Mouse (Mus musculus): ENCODE results near the gene C1qbp. TPM values are rescaled to one million over a fixed set of nuclear protein-coding genes. Genes with fewer than 3 reads are reported as not detected.

Gene C1qbp
- polyA plus RNA-seq, 1 experiment = 165 TPM

DNA sequence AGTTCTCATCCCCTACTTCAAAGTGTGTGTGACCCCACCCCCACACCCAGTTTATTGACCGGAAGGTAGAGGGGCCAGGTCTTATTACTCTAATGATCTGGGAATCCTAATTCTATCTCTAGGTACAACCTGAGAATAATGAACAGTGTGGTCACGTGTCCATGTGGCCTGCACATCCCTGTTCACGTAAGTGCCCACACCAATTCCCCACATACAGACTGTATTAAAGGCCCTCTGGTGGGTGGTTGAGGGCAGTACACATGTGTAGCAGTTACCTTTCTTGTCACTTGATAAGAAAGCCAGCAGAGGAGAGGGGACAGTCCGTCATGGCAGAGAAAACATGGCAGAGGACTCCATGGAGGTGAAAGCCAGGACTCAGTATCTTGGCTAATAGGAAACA, 8.9 kb downstream of the C1qbp start:
- H3K4me1 ChIP-seq (ENCODE audit: control insufficient read depth, insufficient read depth, insufficient read length, low read length) = peaks cover 5% of the 10 kb centered on the region
- 78% methylated on average over 4 of the region's 4 CpGs for WGBS
- no peak overlapping the region for H3K4me3 ChIP-seq (ENCODE audit: low read depth, low read length)
- no peak overlapping the region for H3K27ac ChIP-seq (ENCODE audit: insufficient read depth, low read depth, low read length)
- peaks cover 29% of the 10 kb centered on the region for H3K36me3 ChIP-seq (ENCODE audit: control insufficient read depth, insufficient read depth, low read length)
- H3K27me3 ChIP-seq (ENCODE audit: control insufficient read depth, insufficient read depth, low read length) = no peaks in the 10 kb centered on the region
- TF ChIP-seq POLR2A (IDR thresholded peaks at IDR 0.05; ENCODE audit: low read depth, low read length) (no peak), CTCF (IDR thresholded peaks at IDR 0.05; ENCODE audit: extremely low read depth, insufficient read length, insufficient replicate concordance, low read depth, low read length) (peak; percentile 31; the same call in 1 of the 2 replicates)

DNA sequence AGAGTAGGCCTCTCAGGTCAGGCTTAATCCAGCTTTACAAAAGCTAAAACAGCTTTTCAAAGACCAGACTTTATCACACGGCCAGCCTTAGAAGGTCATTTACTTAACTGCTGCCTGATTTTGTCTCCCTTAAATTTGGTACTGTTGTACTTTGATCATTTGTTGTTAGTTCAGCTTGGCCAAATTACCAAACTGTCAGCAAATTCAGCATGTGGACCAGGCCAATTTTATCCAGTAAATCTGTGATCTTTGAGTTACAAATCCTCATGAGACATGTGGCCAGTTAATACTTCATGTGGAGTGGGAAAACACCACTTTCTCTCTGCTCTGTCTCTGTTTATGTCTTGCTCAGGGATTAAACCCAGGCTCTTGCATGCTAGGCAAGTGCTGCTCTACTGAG, 10.2 kb downstream of the C1qbp start:
- Histone ChIP-seq H3K4me3 (ENCODE audit: low read depth, low read length) (no peak overlapping the region), H3K27me3 (ENCODE audit: control insufficient read depth, insufficient read depth, low read length) (no peaks in the 10 kb centered on the region), H3K36me3 (ENCODE audit: control insufficient read depth, insufficient read depth, low read length) (peaks cover 20% of the 10 kb centered on the region), H3K27ac (ENCODE audit: insufficient read depth, low read depth, low read length) (no peak overlapping the region), H3K4me1 (ENCODE audit: control insufficient read depth, insufficient read depth, insufficient read length, low read length) (peaks cover 7% of the 10 kb centered on the region)
- TF ChIP-seq CTCF (IDR thresholded peaks at IDR 0.05; ENCODE audit: extremely low read depth, insufficient read length, insufficient replicate concordance, low read depth, low read length) = no peak
- no peak for TF ChIP-seq POLR2A (IDR thresholded peaks at IDR 0.05; ENCODE audit: low read depth, low read length)
- 72% methylated on average over 1 of the region's 1 CpGs for WGBS

DNA sequence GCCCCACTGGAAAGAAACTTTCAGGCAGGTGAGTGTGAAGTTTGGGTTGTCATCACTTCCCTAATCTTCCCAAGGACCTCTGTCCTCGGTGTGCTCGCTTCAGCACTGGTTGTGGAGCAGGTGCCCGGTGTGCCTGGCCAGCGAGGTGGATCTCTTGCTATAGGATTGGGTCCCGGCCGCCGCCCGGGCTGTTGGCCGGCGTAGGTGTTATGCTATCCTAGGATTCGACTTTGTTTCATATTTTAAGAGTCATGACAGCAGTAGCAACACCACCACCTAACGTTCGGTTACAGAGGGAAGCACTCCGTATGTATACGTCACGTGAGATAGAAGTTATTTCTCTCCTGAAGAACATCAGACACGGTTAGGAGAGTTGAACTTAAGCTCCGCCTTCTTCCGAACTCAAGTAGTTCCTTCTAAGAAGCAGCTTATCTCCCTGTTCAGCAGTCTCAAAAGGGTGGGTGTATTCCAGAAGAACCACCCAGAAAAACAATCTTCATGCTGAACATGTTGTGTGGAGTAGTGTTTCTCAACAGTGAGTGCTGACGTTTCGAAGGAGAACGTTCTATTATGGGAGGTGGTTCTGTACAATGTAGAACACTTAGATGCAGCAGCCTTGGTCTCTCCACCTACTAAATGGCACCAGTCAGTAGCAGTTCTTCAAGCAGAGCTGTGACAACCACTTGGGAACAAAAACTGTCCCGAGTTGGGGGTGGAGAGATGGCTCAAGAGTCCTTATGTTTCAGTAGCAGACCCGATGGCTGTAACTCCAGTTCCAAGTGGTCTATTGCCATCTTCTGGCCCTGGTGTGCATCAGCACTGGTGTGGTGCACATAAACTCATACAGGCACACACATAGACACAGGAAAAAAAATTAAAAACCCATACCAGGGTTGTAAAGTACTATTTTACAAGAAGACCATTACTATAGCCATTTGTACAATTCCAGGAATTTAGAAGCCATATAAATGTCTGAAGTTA, 12.0 kb downstream of the C1qbp start:
- Histone ChIP-seq H3K4me3 (ENCODE audit: low read depth, low read length) (peak overlapping the region; percentile 96), H3K4me1 (ENCODE audit: control insufficient read depth, insufficient read depth, insufficient read length, low read length) (peaks cover 7% of the 10 kb centered on the region), H3K27ac (ENCODE audit: insufficient read depth, low read depth, low read length) (peak overlapping the region; percentile 90), H3K36me3 (ENCODE audit: control insufficient read depth, insufficient read depth, low read length) (peaks cover 11% of the 10 kb centered on the region), H3K27me3 (ENCODE audit: control insufficient read depth, insufficient read depth, low read length) (no peaks in the 10 kb centered on the region)
- WGBS = 12% methylated on average over 24 of the region's 24 CpGs
- TF ChIP-seq POLR2A (IDR thresholded peaks at IDR 0.05; ENCODE audit: low read depth, low read length) (no peak), CTCF (IDR thresholded peaks at IDR 0.05; ENCODE audit: extremely low read depth, insufficient read length, insufficient replicate concordance, low read depth, low read length) (0 out of 2 replicates have a peak, but pooled peaks have one; percentile 12)

DNA sequence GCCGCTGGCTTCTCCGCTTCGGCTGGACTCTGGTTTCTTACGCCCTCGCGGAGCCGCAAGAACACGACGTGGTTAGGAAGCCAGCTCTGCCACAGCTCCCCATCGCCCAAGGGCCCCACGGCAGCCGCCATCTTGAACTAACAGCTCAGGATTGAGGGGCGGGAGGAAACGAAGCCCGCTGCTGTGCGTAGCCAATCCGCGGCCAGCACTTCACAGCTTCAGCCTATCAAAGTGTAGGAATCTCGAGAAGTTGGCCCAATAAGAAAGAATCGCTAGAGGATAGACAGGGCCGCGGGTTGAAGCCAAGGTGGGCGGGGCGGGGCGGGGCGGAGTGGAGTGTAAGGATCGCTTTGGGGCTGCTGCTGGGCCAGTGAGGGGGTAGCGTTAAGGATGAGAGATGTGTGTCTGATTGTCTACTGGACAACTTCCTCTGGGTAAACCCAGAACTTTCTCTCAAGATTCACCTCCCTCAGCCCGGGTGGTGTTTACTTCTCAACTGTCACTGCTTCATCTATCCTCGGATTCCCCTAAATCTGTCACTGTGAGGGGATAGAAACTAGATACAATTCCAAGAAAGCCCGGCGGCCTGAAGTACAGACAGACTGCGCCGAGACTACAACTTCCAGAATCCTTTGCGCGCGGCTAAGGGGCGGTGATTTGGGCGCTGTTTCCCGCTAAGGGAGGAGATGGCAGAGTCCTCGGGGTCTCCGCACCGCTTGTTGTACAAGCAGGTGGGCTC, 12.8 kb downstream of the C1qbp start, which contains the start of the genes Nup88 and Rpain:
Gene Nup88, minus strand, starts transcription at position 153 of the 739 bp plus-strand sequence.
Gene Rpain, plus strand, starts transcription at position 393 of the 739 bp plus-strand sequence.
- peaks cover 16% of the 10 kb centered on the region for H3K36me3 ChIP-seq (ENCODE audit: control insufficient read depth, insufficient read depth, low read length)
- no peak for TF ChIP-seq CTCF (IDR thresholded peaks at IDR 0.05; ENCODE audit: extremely low read depth, insufficient read length, insufficient replicate concordance, low read depth, low read length)
- peak; percentile 90 for TF ChIP-seq POLR2A (IDR thresholded peaks at IDR 0.05; ENCODE audit: low read depth, low read length)
- WGBS = under 1% methylated on average over 43 of the region's 43 CpGs
- H3K4me1 ChIP-seq (ENCODE audit: control insufficient read depth, insufficient read depth, insufficient read length, low read length) = peaks cover 7% of the 10 kb centered on the region
- H3K4me3 ChIP-seq (ENCODE audit: low read depth, low read length) = peak within 1 kb of the TSS; percentile 96
- H3K27me3 ChIP-seq (ENCODE audit: control insufficient read depth, insufficient read depth, low read length) = no peaks in the 10 kb centered on the region
- peak within 1 kb of the TSS; percentile 90 for H3K27ac ChIP-seq (ENCODE audit: insufficient read depth, low read depth, low read length)

DNA sequence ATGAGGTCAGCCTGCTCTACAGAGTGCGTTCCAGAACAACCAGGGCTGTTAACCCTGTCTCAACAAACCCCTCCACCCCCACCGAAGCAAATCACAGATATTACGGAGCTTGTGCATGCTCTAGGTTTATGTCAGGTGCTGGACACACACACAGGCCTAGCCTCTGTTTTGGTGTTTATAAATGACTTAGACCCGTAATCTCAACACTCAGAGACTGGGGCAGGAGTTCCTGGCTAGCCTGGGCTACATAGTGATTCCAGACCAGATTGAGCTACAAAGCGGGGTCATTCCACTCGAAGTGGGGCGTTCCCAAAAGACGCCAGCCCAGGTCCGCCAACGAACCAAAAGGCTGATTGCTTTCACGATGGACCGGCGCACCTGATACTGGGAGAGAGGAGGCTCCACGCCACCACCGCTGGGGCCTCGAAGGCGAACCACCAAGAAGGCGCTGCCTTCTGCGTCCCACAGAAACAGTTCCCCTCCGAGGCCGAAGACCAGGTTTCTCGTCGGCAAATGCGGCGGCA, 13.5 kb downstream of the C1qbp start:
- H3K27ac ChIP-seq (ENCODE audit: insufficient read depth, low read depth, low read length) = peak overlapping the region; percentile 76
- H3K36me3 ChIP-seq (ENCODE audit: control insufficient read depth, insufficient read depth, low read length) = peaks cover 22% of the 10 kb centered on the region
- H3K4me3 ChIP-seq (ENCODE audit: low read depth, low read length) = peak overlapping the region; percentile 85
- TF ChIP-seq CTCF (IDR thresholded peaks at IDR 0.05; ENCODE audit: extremely low read depth, insufficient read length, insufficient replicate concordance, low read depth, low read length) (no peak), POLR2A (IDR thresholded peaks at IDR 0.05; ENCODE audit: low read depth, low read length) (no peak)
- WGBS = under 1% methylated on average over 25 of the region's 25 CpGs
- H3K4me1 ChIP-seq (ENCODE audit: control insufficient read depth, insufficient read depth, insufficient read length, low read length) = peaks cover 7% of the 10 kb centered on the region
- no peaks in the 10 kb centered on the region for H3K27me3 ChIP-seq (ENCODE audit: control insufficient read depth, insufficient read depth, low read length)

DNA sequence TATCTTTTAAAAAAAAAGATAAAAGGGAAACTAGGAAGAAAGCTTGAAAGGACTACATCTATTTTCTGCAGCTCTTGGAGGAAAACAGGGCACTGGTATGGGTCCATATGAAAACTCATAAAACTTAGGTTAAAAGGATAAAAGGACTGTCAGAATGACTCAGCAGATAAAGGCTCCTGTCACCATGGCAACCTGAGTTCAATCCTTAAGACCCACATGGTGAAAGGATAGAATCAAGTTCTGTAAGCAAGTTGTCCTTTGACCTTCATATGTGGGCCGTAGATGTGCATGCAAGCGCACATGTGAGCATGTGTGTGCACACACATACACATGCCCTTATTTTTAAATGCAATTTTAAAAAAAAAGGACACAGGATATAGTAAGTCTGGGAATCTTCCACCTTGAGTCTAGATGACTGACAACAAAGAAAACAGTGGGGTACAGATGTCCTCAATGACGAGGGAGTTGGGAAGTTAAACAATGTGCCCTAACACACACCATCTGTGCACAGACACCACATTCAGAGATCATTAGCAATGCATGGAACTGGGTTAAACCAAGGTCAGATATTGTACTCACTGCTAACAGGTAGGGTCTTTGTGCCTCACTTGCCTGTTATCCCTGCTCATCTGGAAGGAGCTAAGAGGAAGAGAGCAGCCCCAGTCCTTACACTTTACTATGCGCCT, 18.5 kb downstream of the C1qbp start:
- H3K4me3 ChIP-seq (ENCODE audit: low read depth, low read length) = no peak overlapping the region
- H3K27me3 ChIP-seq (ENCODE audit: control insufficient read depth, insufficient read depth, low read length) = no peaks in the 10 kb centered on the region
- WGBS = 85% methylated on average over 4 of the region's 4 CpGs
- H3K36me3 ChIP-seq (ENCODE audit: control insufficient read depth, insufficient read depth, low read length) = peaks cover 49% of the 10 kb centered on the region
- peaks cover 2% of the 10 kb centered on the region for H3K4me1 ChIP-seq (ENCODE audit: control insufficient read depth, insufficient read depth, insufficient read length, low read length)
- no peak overlapping the region for H3K27ac ChIP-seq (ENCODE audit: insufficient read depth, low read depth, low read length)
- TF ChIP-seq POLR2A (IDR thresholded peaks at IDR 0.05; ENCODE audit: low read depth, low read length) = no peak
- TF ChIP-seq CTCF (IDR thresholded peaks at IDR 0.05; ENCODE audit: extremely low read depth, insufficient read length, insufficient replicate concordance, low read depth, low read length) = no peak

Data from small intestine, adult 2 months (tissue).